20 mouse cellular contexts compared by ENCODE assay signal in genomic region chr9:104304800-104305199, GRCm38 (mm10). TPM values are rescaled to one million over a fixed set of nuclear protein-coding genes. Genes with fewer than 3 reads are reported as not detected.
DNase-seq lines count a peak whose midpoint lies in the region; ATAC-seq lines count a peak whose summit lies in the region.
"Had no signal": no experiment of that assay in that cellular context is flagged by ENCODE, and none has a peak within 500 bp of the region (broad histone marks: within the 10 kb centered on the region; RNA-seq: fewer than 3 reads in every experiment).

No protein-coding gene starts in this region.

- peak overlapping the region; percentile 81; the same call in 1 of the 2 replicates for H3K27ac ChIP-seq in kidney, embryonic 14.5 days (ENCODE audit: low read depth, low read length)
- no peak overlapping the region for H3K27ac ChIP-seq in intestine, embryonic 15.5 days
- H3K27ac ChIP-seq in intestine, embryonic 16.5 days (ENCODE audit: low read length), result no peak overlapping the region
- H3K27ac ChIP-seq in stomach, embryonic 16.5 days (ENCODE audit: low read length), result peak overlapping the region; percentile 54
- H3K27ac ChIP-seq in hindbrain, embryonic 13.5 days, result no peak overlapping the region
- H3K27ac ChIP-seq: embryonic facial prominence, embryonic 13.5 days; forebrain, embryonic 12.5 days; heart, embryonic 10.5 days had no signal

- H3K4me2 ChIP-seq in kidney, embryonic 14.5 days (replicated peaks; ENCODE audit: low read depth, low read length), result no peak overlapping the region
- no peak overlapping the region for H3K4me2 ChIP-seq in intestine, embryonic 15.5 days (replicated peaks)
- H3K4me2 ChIP-seq in intestine, embryonic 16.5 days (ENCODE audit: low read depth, low read length), result no peak overlapping the region
- no peak overlapping the region for H3K4me2 ChIP-seq in stomach, embryonic 16.5 days (ENCODE audit: low read depth, low read length)
- H3K4me2 ChIP-seq in hindbrain, embryonic 13.5 days, result no peak overlapping the region
- H3K4me2 ChIP-seq: embryonic facial prominence, embryonic 13.5 days; forebrain, embryonic 12.5 days had no signal

- H3K36me3 ChIP-seq in kidney, embryonic 14.5 days (ENCODE audit: control insufficient read depth, insufficient read depth, low read length), result no peaks in the 10 kb centered on the region
- no peaks in the 10 kb centered on the region for H3K36me3 ChIP-seq in intestine, embryonic 15.5 days
- no peaks in the 10 kb centered on the region for H3K36me3 ChIP-seq in intestine, embryonic 16.5 days (ENCODE audit: control insufficient read depth, insufficient read depth, low read length)
- H3K36me3 ChIP-seq in stomach, embryonic 16.5 days (ENCODE audit: control insufficient read depth, insufficient read depth, low read length), result no peaks in the 10 kb centered on the region
- H3K36me3 ChIP-seq in hindbrain, embryonic 13.5 days, result no peaks in the 10 kb centered on the region
- H3K36me3 ChIP-seq: embryonic facial prominence, embryonic 13.5 days; forebrain, embryonic 12.5 days; heart, embryonic 10.5 days had no signal

- no peaks in the 10 kb centered on the region for H3K9me3 ChIP-seq in kidney, embryonic 14.5 days (ENCODE audit: control insufficient read depth, low read length)
- H3K9me3 ChIP-seq in intestine, embryonic 15.5 days, result no peaks in the 10 kb centered on the region
- no peaks in the 10 kb centered on the region for H3K9me3 ChIP-seq in intestine, embryonic 16.5 days (ENCODE audit: control insufficient read depth, low read length)
- H3K9me3 ChIP-seq in stomach, embryonic 16.5 days (replicated peaks; ENCODE audit: control insufficient read depth, low read length), result no peaks in the 10 kb centered on the region
- no peaks in the 10 kb centered on the region for H3K9me3 ChIP-seq in hindbrain, embryonic 13.5 days
- H3K9me3 ChIP-seq: embryonic facial prominence, embryonic 13.5 days; forebrain, embryonic 12.5 days; heart, embryonic 10.5 days had no signal

- H3K9ac ChIP-seq in kidney, embryonic 14.5 days (ENCODE audit: low read depth, low read length), result no peak overlapping the region
- H3K9ac ChIP-seq in intestine, embryonic 15.5 days, result no peak overlapping the region
- H3K9ac ChIP-seq in intestine, embryonic 16.5 days (ENCODE audit: low read depth, low read length), result no peak overlapping the region
- H3K9ac ChIP-seq in stomach, embryonic 16.5 days (ENCODE audit: low read length), result no peak overlapping the region
- H3K9ac ChIP-seq in hindbrain, embryonic 13.5 days, result no peak overlapping the region
- H3K9ac ChIP-seq: embryonic facial prominence, embryonic 13.5 days; forebrain, embryonic 12.5 days had no signal

- WGBS in kidney, embryonic 14.5 days, result 23% methylated on average over 10 of the region's 10 CpGs
- WGBS in intestine, embryonic 15.5 days, result 51% methylated on average over 10 of the region's 10 CpGs
- WGBS in intestine, embryonic 16.5 days, result 57% methylated on average over 10 of the region's 10 CpGs
- WGBS in stomach, embryonic 16.5 days, result 64% methylated on average over 10 of the region's 10 CpGs
- whole genome bisulfite sequencing in hindbrain, embryonic 13.5 days, result 79% methylated on average over 10 of the region's 10 CpGs

- H3K27me3 ChIP-seq in kidney, embryonic 14.5 days (ENCODE audit: control insufficient read depth, insufficient read depth, low read length), result no peaks in the 10 kb centered on the region
- H3K27me3 ChIP-seq in intestine, embryonic 15.5 days (replicated peaks), result no peaks in the 10 kb centered on the region
- H3K27me3 ChIP-seq in intestine, embryonic 16.5 days (replicated peaks; ENCODE audit: control insufficient read depth, insufficient read depth, low read length), result no peaks in the 10 kb centered on the region
- H3K27me3 ChIP-seq in stomach, embryonic 16.5 days (ENCODE audit: control insufficient read depth, insufficient read depth, low read length), result no peaks in the 10 kb centered on the region
- H3K27me3 ChIP-seq in hindbrain, embryonic 13.5 days, result no peaks in the 10 kb centered on the region
- H3K27me3 ChIP-seq: embryonic facial prominence, embryonic 13.5 days; forebrain, embryonic 12.5 days had no signal

- no peak overlapping the region for H3K4me3 ChIP-seq in kidney, embryonic 14.5 days (ENCODE audit: low read length)
- no peak overlapping the region for H3K4me3 ChIP-seq in intestine, embryonic 15.5 days (replicated peaks)
- no peak overlapping the region for H3K4me3 ChIP-seq in intestine, embryonic 16.5 days (ENCODE audit: low read length)
- H3K4me3 ChIP-seq in stomach, embryonic 16.5 days (replicated peaks; ENCODE audit: low read length), result no peak overlapping the region
- H3K4me3 ChIP-seq in hindbrain, embryonic 13.5 days, result no peak overlapping the region
- H3K4me3 ChIP-seq: embryonic facial prominence, embryonic 13.5 days; forebrain, embryonic 12.5 days; heart, embryonic 10.5 days had no signal

- peak; percentile 90 for ATAC-seq in kidney, embryonic 14.5 days (ENCODE audit: low FRiP score, low TSS enrichment)
- peak; percentile 59 for ATAC-seq in intestine, embryonic 15.5 days
- peak; percentile 39 for ATAC-seq in intestine, embryonic 16.5 days
- no peak for ATAC-seq in stomach, embryonic 16.5 days (ENCODE audit: insufficient read depth, low FRiP score)
- no peak for ATAC-seq in hindbrain, embryonic 13.5 days (ENCODE audit: low FRiP score)
- ATAC-seq: forebrain, embryonic 16.5 days had no signal

- DNase-seq in kidney, postnatal 4 days, result no peak
- no peak for DNase-seq in thymus, postnatal 14 days
- DNase-seq: adrenal gland, adult 2 months; adrenal gland, postnatal 25 days; cerebellum, adult 18-20 months; cerebellum, adult 9-11 months; cerebellum, postnatal 36 days; gastrocnemius, postnatal 10 days; heart, adult 18-20 months; heart, postnatal 10 days; heart, postnatal 4 days had no signal

- H3K4me1 ChIP-seq in kidney, embryonic 14.5 days (ENCODE audit: control insufficient read depth, insufficient read depth, low read length), result no peaks in the 10 kb centered on the region
- H3K4me1 ChIP-seq in intestine, embryonic 15.5 days (replicated peaks), result 0 out of 2 replicates have a peak, but pooled peaks cover 2% of the 10 kb centered on the region
- peaks cover 3% of the 10 kb centered on the region for H3K4me1 ChIP-seq in intestine, embryonic 16.5 days (ENCODE audit: control insufficient read depth, insufficient read depth, low read length)
- no peaks in the 10 kb centered on the region for H3K4me1 ChIP-seq in stomach, embryonic 16.5 days (ENCODE audit: control insufficient read depth, insufficient read depth, low read length)
- no peaks in the 10 kb centered on the region for H3K4me1 ChIP-seq in hindbrain, embryonic 13.5 days (replicated peaks)
- H3K4me1 ChIP-seq: embryonic facial prominence, embryonic 13.5 days; forebrain, embryonic 12.5 days had no signal

RNA-seq across cellular contexts. Expression of gene Acpp, which starts 32.7 kb away (rescaled TPM):
- 1.1 and 2.0 TPM in 2 replicates for polyA plus RNA-seq in kidney, embryonic 14.5 days (2014; fragmentation: Nextera tagmentation; extraction: Ambion mirVana)
- 1.5 TPM in 2 replicates for polyA plus RNA-seq in intestine, embryonic 15.5 days (2015; fragmentation: Nextera tagmentation; extraction: Ambion mirVana)
- polyA plus RNA-seq in intestine, embryonic 16.5 days (2015; fragmentation: Nextera tagmentation; extraction: Ambion mirVana), result 2.3 and 2.6 TPM in 2 replicates
- polyA plus RNA-seq in stomach, embryonic 16.5 days (2015; fragmentation: Nextera tagmentation; extraction: Ambion mirVana), result 1.5 TPM in 2 replicates
- 0.16 TPM in 2 replicates for polyA plus RNA-seq in hindbrain, embryonic 13.5 days (2015; fragmentation: Nextera tagmentation; extraction: Ambion mirVana)

RNA-seq across cellular contexts. Expression of gene Dnajc13, which starts 42.1 kb away (rescaled TPM):
- 31.0 and 31.9 TPM in 2 replicates for polyA plus RNA-seq in kidney, embryonic 14.5 days (2014; fragmentation: Nextera tagmentation; extraction: Ambion mirVana)
- 19.1 and 21.8 TPM in 2 replicates for polyA plus RNA-seq in intestine, embryonic 15.5 days (2015; fragmentation: Nextera tagmentation; extraction: Ambion mirVana)
- 21.5 and 24.2 TPM in 2 replicates for polyA plus RNA-seq in intestine, embryonic 16.5 days (2015; fragmentation: Nextera tagmentation; extraction: Ambion mirVana)
- polyA plus RNA-seq in stomach, embryonic 16.5 days (2015; fragmentation: Nextera tagmentation; extraction: Ambion mirVana), result 18.6 and 19.8 TPM in 2 replicates
- 19.3 and 21.4 TPM in 2 replicates for polyA plus RNA-seq in hindbrain, embryonic 13.5 days (2015; fragmentation: Nextera tagmentation; extraction: Ambion mirVana)

Comparison
In these comparisons a context has a peak if more than half of its experiments do, and no peak if none do; other contexts are left out.
1. ATAC-seq: peak in kidney, embryonic 14.5 days (single experiment), intestine, embryonic 15.5 days (single experiment) and intestine, embryonic 16.5 days (single experiment); none in stomach, embryonic 16.5 days (single experiment) and hindbrain, embryonic 13.5 days (single experiment).
2. H3K27ac ChIP-seq: peak in kidney, embryonic 14.5 days (single experiment) and stomach, embryonic 16.5 days (single experiment); none in intestine, embryonic 15.5 days (single experiment), intestine, embryonic 16.5 days (single experiment) and hindbrain, embryonic 13.5 days (single experiment).